Mouse (Mus musculus) intestine, postnatal 0 days (tissue): Measurements from ENCODE around the gene Rnf185. TPM values are rescaled to one million over a fixed set of nuclear protein-coding genes. Genes with fewer than 3 reads are reported as not detected.

ENCODE experiments used
- ATAC-seq: fragments of 200-750 bp; cut with Nextera tagmentation; 2 replicates; pipeline ENCODE4 v1.8.0; 2017; ENCODE audit warnings: mild to moderate bottlenecking, moderate TSS enrichment, moderate library complexity
- H3K27ac ChIP-seq: fragments of 300-500 bp; sonication (generic); 2 replicates; pipeline ENCODE4 v1.5.1; 2014; ENCODE audit warnings: mild to moderate bottlenecking, low read depth, low read length, moderate library complexity
- H3K27me3 ChIP-seq: fragments of 300-500 bp; sonication (generic); replicated peaks from 2 replicates; pipeline ENCODE4 v1.6.1; 2014; ENCODE audit warnings: low read length, mixed read lengths; ENCODE audit not compliant: control insufficient read depth, insufficient read depth
- H3K36me3 ChIP-seq: fragments of 300-500 bp; sonication (generic); 2 replicates; pipeline ENCODE4 v1.6.1; 2014; ENCODE audit warnings: mild to moderate bottlenecking, moderate library complexity; ENCODE audit not compliant: control insufficient read depth, insufficient read depth
- H3K4me1 ChIP-seq: fragments of 300-500 bp; sonication (generic); replicated peaks from 2 replicates; pipeline ENCODE4 v1.6.1; 2014; ENCODE audit warnings: antibody characterized with exemption, low read length, mixed read lengths; ENCODE audit not compliant: control insufficient read depth, insufficient read depth
- H3K4me2 ChIP-seq: fragments of 300-500 bp; sonication (generic); replicated peaks from 2 replicates; pipeline ENCODE4 v1.6.1; 2014; ENCODE audit warnings: low read depth, mild to moderate bottlenecking, moderate library complexity
- H3K4me3 ChIP-seq: fragments of 300-500 bp; sonication (generic); 2 replicates; pipeline ENCODE4 v1.5.1; 2014; ENCODE audit warnings: low read depth, low read length
- H3K9ac ChIP-seq: fragments of 300-500 bp; sonication (generic); 2 replicates; pipeline ENCODE4 v1.6.1; 2014; ENCODE audit warnings: mild to moderate bottlenecking, low read depth, low read length
- H3K9me3 ChIP-seq: fragments of 300-500 bp; sonication (generic); 2 replicates; pipeline ENCODE4 v1.6.1; 2016; ENCODE audit warnings: mixed run types; ENCODE audit not compliant: control insufficient read depth
- CTCF ChIP-seq: sonication (generic); IDR thresholded peaks from 2 replicates; pipeline ENCODE4 v1.5.1; 2016; ENCODE audit warnings: low read depth, mild to moderate bottlenecking, control low read depth, antibody characterized with exemption, moderate library complexity
- WGBS: fragments of 180-500 bp; shearing (Covaris S2); extraction: QIAGEN DNeasy Blood & Tissue Kit; methylation state at CpG from one replicate; pipeline ENCODE4 v1.1.7; 2014; 5-methylcytosine and 5-hydroxymethylcytosine counted together
- polyA plus RNA-seq: library from polyadenylated mRNA; unstranded; fragments of >200 nt; fragmentation: Nextera tagmentation; extraction: Ambion mirVana; gene quantifications from 2 replicates; pipeline ENCODE4 v1.2.1, GENCODE M21; 2015

Rnf185 gene
- polyA plus RNA-seq, 1 experiment from 2014 or later = 31.1 TPM

- Histone ChIP-seq H3K9me3 (no peaks in the 10 kb centered on the region), H3K4me3 (no peak overlapping the region), H3K9ac (no peak overlapping the region), H3K27me3 (no peaks in the 10 kb centered on the region), H3K4me2 (no peak overlapping the region), H3K36me3 (peaks cover 5% of the 10 kb centered on the region; the same call in 1 of the 2 replicates), H3K4me1 (peaks cover 8% of the 10 kb centered on the region; the same call in 1 of the 2 replicates), H3K27ac (no peak overlapping the region)
- no peak for ATAC-seq
- WGBS = 96% methylated on average over 3 of the region's 3 CpGs
- TF ChIP-seq CTCF = no peak
These were observed 2.3 kb upstream of the Rnf185 start for GRCm38 (mm10) chr11:3454506-3454905.

GRCm38 (mm10) chr11:3453467-3453866 is 1.3 kb upstream of the Rnf185 start:
- Histone ChIP-seq H3K27ac (no peak overlapping the region), H3K27me3 (no peaks in the 10 kb centered on the region), H3K4me3 (no peak overlapping the region; the same call in 1 of the 2 replicates), H3K36me3 (peaks cover 8% of the 10 kb centered on the region; the same call in 1 of the 2 replicates), H3K4me1 (peaks cover 8% of the 10 kb centered on the region; the same call in 1 of the 2 replicates), H3K9me3 (no peaks in the 10 kb centered on the region), H3K9ac (no peak overlapping the region), H3K4me2 (peak overlapping the region; percentile 96)
- TF ChIP-seq CTCF = peak; percentile 65
- no peak for ATAC-seq
- 47% methylated on average over 6 of the region's 6 CpGs for WGBS

- WGBS = under 1% methylated on average over 9 of the region's 9 CpGs
- H3K36me3 ChIP-seq = peaks cover 10% of the 10 kb centered on the region; the same call in 1 of the 2 replicates
These were observed 606 bp upstream of the Rnf185 start for GRCm38 (mm10) chr11:3452769-3453168.

GRCm38 (mm10) chr11:3451701-3452163 is 431 bp downstream of the Rnf185 start:
- WGBS = under 1% methylated on average over 20 of the region's 20 CpGs
- H3K4me1 ChIP-seq = 0 out of 2 replicates have a peak, but pooled peaks cover 3% of the 10 kb centered on the region
- H3K9me3 ChIP-seq = no peaks in the 10 kb centered on the region
- H3K36me3 ChIP-seq = peaks cover 10% of the 10 kb centered on the region; the same call in 1 of the 2 replicates
- H3K27me3 ChIP-seq = no peaks in the 10 kb centered on the region
- H3K27ac ChIP-seq = peak overlapping the region; percentile 97
- H3K9ac ChIP-seq = peak overlapping the region; percentile 85
- H3K4me3 ChIP-seq = peak overlapping the region; percentile 94
- peak overlapping the region; percentile 96 for H3K4me2 ChIP-seq
- ATAC-seq = peak; percentile 13
- TF ChIP-seq CTCF = no peak

More at GRCm38 (mm10) chr11:3452769-3453168, 606 bp upstream of the Rnf185 start:
- H3K9ac ChIP-seq = peak overlapping the region; percentile 85
- peak overlapping the region; percentile 94 for H3K4me3 ChIP-seq
- ATAC-seq = peak; percentile 3; the same call in 1 of the 2 replicates
- peaks cover 4% of the 10 kb centered on the region; the same call in 1 of the 2 replicates for H3K4me1 ChIP-seq
- no peak for TF ChIP-seq CTCF
- no peaks in the 10 kb centered on the region for H3K9me3 ChIP-seq
- H3K27ac ChIP-seq = peak overlapping the region; percentile 97
- H3K4me2 ChIP-seq = peak overlapping the region; percentile 96
- H3K27me3 ChIP-seq = no peaks in the 10 kb centered on the region

- 61% methylated on average over 8 of the region's 8 CpGs for WGBS
- H3K9ac ChIP-seq = no peak overlapping the region
These were observed 7.3 kb downstream of the Rnf185 start for GRCm38 (mm10) chr11:3444875-3445274.

GRCm38 (mm10) chr11:3443091-3443490 is 9.1 kb downstream of the Rnf185 start:
- Histone ChIP-seq H3K4me3 (no peak overlapping the region), H3K9ac (no peak overlapping the region), H3K4me1 (no peaks in the 10 kb centered on the region), H3K36me3 (no peaks in the 10 kb centered on the region), H3K27me3 (no peaks in the 10 kb centered on the region), H3K27ac (no peak overlapping the region), H3K9me3 (no peaks in the 10 kb centered on the region), H3K4me2 (no peak overlapping the region)
- TF ChIP-seq CTCF = no peak
- WGBS = 92% methylated on average over 2 of the region's 2 CpGs
- no peak for ATAC-seq

More at GRCm38 (mm10) chr11:3444875-3445274, 7.3 kb downstream of the Rnf185 start:
- Histone ChIP-seq H3K9me3 (no peaks in the 10 kb centered on the region), H3K4me2 (no peak overlapping the region), H3K27ac (no peak overlapping the region), H3K4me3 (no peak overlapping the region), H3K27me3 (no peaks in the 10 kb centered on the region), H3K36me3 (0 out of 2 replicates have a peak, but pooled peaks cover 5% of the 10 kb centered on the region), H3K4me1 (no peaks in the 10 kb centered on the region)
- TF ChIP-seq CTCF = no peak
- no peak for ATAC-seq
